Mouse (Mus musculus): Measurements from ENCODE around the gene Atxn7l2. TPM values are rescaled to one million over a fixed set of nuclear protein-coding genes. Genes with fewer than 3 reads are reported as not detected.

Gene Atxn7l2
- total RNA-seq, 2 experiments from 2014 or later, result 5.7 to 6.1 TPM

Other genes with a start within 250 kb of the Atxn7l2 start
- not detected for gene Gstm3, start 241.7 kb downstream of the Atxn7l2 start, total RNA-seq (2021)
- 100 to 1,000 TPM in 1 of 2 experiments, 10 to 100 TPM in 1; 51.9 to 103 TPM for gene Gstm2, start 224.5 kb downstream of the Atxn7l2 start, total RNA-seq (2021)
- gene Gstm1, start 193.0 kb downstream of the Atxn7l2 start, total RNA-seq (2021), result 100 to 1,000 TPM; 138 to 202 TPM
- gene Gstm4, start 166.0 kb downstream of the Atxn7l2 start, total RNA-seq (2021), result 10 to 100 TPM; 11.3 to 13.5 TPM
- gene Ampd2, start 124.3 kb downstream of the Atxn7l2 start, total RNA-seq (2021), result 1 to 10 TPM; 3.8 TPM
- under 1 TPM; 0.25 to 0.28 TPM for gene Gnat2, start 118.1 kb downstream of the Atxn7l2 start, total RNA-seq (2021)
- gene Gnai3, start 64.8 kb downstream of the Atxn7l2 start, total RNA-seq (2021), result 10 to 100 TPM in 1 of 2 experiments, 1 to 10 TPM in 1; 9.7 to 11.3 TPM
- gene Gpr61, start 56.1 kb downstream of the Atxn7l2 start, total RNA-seq (2021), result not detected
- 10 to 100 TPM; 23.3 to 27.5 TPM for gene Amigo1, start 24.6 kb downstream of the Atxn7l2 start, total RNA-seq (2021)
- 1 to 10 TPM; 2.5 to 3.1 TPM for gene Cyb561d1, start 9.7 kb downstream of the Atxn7l2 start, total RNA-seq (2021)
- 100 to 1,000 TPM; 479 to 547 TPM for gene Sypl2, start 15.7 kb upstream of the Atxn7l2 start, total RNA-seq (2021)
- gene Psma5, start 46.0 kb upstream of the Atxn7l2 start, total RNA-seq (2021), result 10 to 100 TPM; 43.6 to 48.1 TPM
- 10 to 100 TPM; 36.7 to 37.8 TPM for gene Sort1, start 73.1 kb upstream of the Atxn7l2 start, total RNA-seq (2021)
- not detected for gene Mybphl, start 154.0 kb upstream of the Atxn7l2 start, total RNA-seq (2021)
- gene Psrc1, start 172.9 kb upstream of the Atxn7l2 start, total RNA-seq (2021), result under 1 TPM; 0.26 to 0.32 TPM
- 1 to 10 TPM; 6.4 to 8.2 TPM for gene Celsr2, start 204.6 kb upstream of the Atxn7l2 start, total RNA-seq (2021)
- gene Sars, start 234.3 kb upstream of the Atxn7l2 start, total RNA-seq (2021), result 100 to 1,000 TPM; 114 to 119 TPM